Mouse (Mus musculus): ENCODE data around the gene Cyp17a1. TPM values are rescaled to one million over a fixed set of nuclear protein-coding genes. Genes with fewer than 3 reads are reported as not detected.

Gene Cyp17a1
- total RNA-seq, 2 experiments from 2014 or later, result not detected

GRCm38 (mm10) chr19:46669802-46670201, 3.2 kb downstream of the Cyp17a1 start:
- DNase-seq, result no peak

- DNase-seq, result no peak
These were observed 4.7 kb downstream of the Cyp17a1 start for GRCm38 (mm10) chr19:46668263-46668662.

GRCm38 (mm10) chr19:46667300-46667699, 5.7 kb downstream of the Cyp17a1 start:
- no peak for DNase-seq

GRCm38 (mm10) chr19:46665474-46665873, 7.5 kb downstream of the Cyp17a1 start:
- DNase-seq, result no peak

GRCm38 (mm10) chr19:46662784-46663183, 10.2 kb downstream of the Cyp17a1 start:
- DNase-seq, result no peak

GRCm38 (mm10) chr19:46662214-46662613, 10.8 kb downstream of the Cyp17a1 start:
- DNase-seq, result no peak

- no peak for DNase-seq
These were observed 11.5 kb downstream of the Cyp17a1 start for GRCm38 (mm10) chr19:46661511-46661910.

GRCm38 (mm10) chr19:46658851-46659250, 14.1 kb downstream of the Cyp17a1 start:
- DNase-seq, result no peak

- DNase-seq, result no peak
These were observed 14.6 kb downstream of the Cyp17a1 start for GRCm38 (mm10) chr19:46658348-46658747.

GRCm38 (mm10) chr19:46657339-46658020, 15.5 kb downstream of the Cyp17a1 start:
- no peak for DNase-seq

GRCm38 (mm10) chr19:46656151-46656840, 16.7 kb downstream of the Cyp17a1 start:
- DNase-seq, result no peak

- DNase-seq, result no peak
These were observed 17.3 kb downstream of the Cyp17a1 start for GRCm38 (mm10) chr19:46655626-46656025.

- no peak for DNase-seq
These were observed 19.2 kb downstream of the Cyp17a1 start for GRCm38 (mm10) chr19:46653616-46654235.

- DNase-seq, result no peak
These were observed 19.8 kb downstream of the Cyp17a1 start for GRCm38 (mm10) chr19:46653188-46653587.

GRCm38 (mm10) chr19:46648565-46648964, 24.4 kb downstream of the Cyp17a1 start:
- DNase-seq, result no peak

- DNase-seq, result no peak
These were observed 25.1 kb downstream of the Cyp17a1 start for GRCm38 (mm10) chr19:46647850-46648249.

GRCm38 (mm10) chr19:46647254-46647653, 25.7 kb downstream of the Cyp17a1 start:
- DNase-seq, result no peak

- DNase-seq, result no peak
These were observed 26.9 kb downstream of the Cyp17a1 start for GRCm38 (mm10) chr19:46646041-46646481.

GRCm38 (mm10) chr19:46644793-46645602, 28.0 kb downstream of the Cyp17a1 start:
- peak; percentile 52 for DNase-seq

GRCm38 (mm10) chr19:46644343-46644792, 28.6 kb downstream of the Cyp17a1 start:
- DNase-seq, result no peak

GRCm38 (mm10) chr19:46643236-46643635, 29.7 kb downstream of the Cyp17a1 start:
- no peak for DNase-seq

GRCm38 (mm10) chr19:46642136-46642753, 30.7 kb downstream of the Cyp17a1 start:
- no peak for DNase-seq
